Mouse (Mus musculus): ENCODE results near the gene Tmem132b. TPM values are rescaled to one million over a fixed set of nuclear protein-coding genes. Genes with fewer than 3 reads are reported as not detected.

The Tmem132b gene
- polyA plus RNA-seq (2012; ENCODE audit: low replicate concordance), result not detected in 2 replicates

GRCm38 (mm10) chr5:125531634-125532033, at the start of gene Tmem132b:
Tmem132b (plus strand) TSS chr5:125531774.

Other genes starting within 250 kb of the Tmem132b start
- gene Scarb1, start 190.7 kb upstream of the Tmem132b start, polyA plus RNA-seq (2012; ENCODE audit: low replicate concordance), result 42.3 and 99.0 TPM in 2 replicates
- 0.28 and 0.48 TPM in 2 replicates for gene Gm10382, start 142.5 kb upstream of the Tmem132b start, polyA plus RNA-seq (2012; ENCODE audit: low replicate concordance)
- 47.9 and 121 TPM in 2 replicates for gene Ubc, start 141.6 kb upstream of the Tmem132b start, polyA plus RNA-seq (2012; ENCODE audit: low replicate concordance)
- 42.3 and 139 TPM in 2 replicates for gene Dhx37, start 97.7 kb upstream of the Tmem132b start, polyA plus RNA-seq (2012; ENCODE audit: low replicate concordance)
- 25.4 and 28.0 TPM in 2 replicates for gene Bri3bp, start 90.2 kb upstream of the Tmem132b start, polyA plus RNA-seq (2012; ENCODE audit: low replicate concordance)
- gene Aacs, start 56.0 kb upstream of the Tmem132b start, polyA plus RNA-seq (2012; ENCODE audit: low replicate concordance), result 11.7 and 12.2 TPM in 2 replicates

All from leukemia stem cell, adult 10-12 weeks (primary cell).